Mouse (Mus musculus) C2C12 (cell line): Measurements from ENCODE around the gene Scgb1a1.

Source experiments
- CEBPB ChIP-seq: IDR thresholded peaks from one replicate; pipeline ENCODE4 v1.6.1; 2011; ENCODE audit warnings: low read depth, mild to moderate bottlenecking, control low read depth, moderate library complexity
- CTCF ChIP-seq: IDR thresholded peaks from one replicate; pipeline ENCODE4 v1.5.1; 2011; ENCODE audit not compliant: control insufficient read depth, insufficient read depth, insufficient read length
- MYOD1 ChIP-seq: IDR thresholded peaks from one replicate; pipeline ENCODE4 v1.6.1; 2011; ENCODE audit warnings: low read depth; ENCODE audit not compliant: control insufficient read depth, insufficient read length
- MYOG ChIP-seq: IDR thresholded peaks from one replicate; pipeline ENCODE4 v1.6.1; 2011; ENCODE audit not compliant: control insufficient read depth, insufficient read length; ENCODE audit errors: extremely low read depth

- TF ChIP-seq MYOD1 = peak; percentile 2
- no peak for TF ChIP-seq CEBPB
- TF ChIP-seq CTCF = no peak
- no peak for TF ChIP-seq MYOG
Measured at GRCm38 (mm10) chr19:9106751-9107378, 19.1 kb upstream of the Scgb1a1 start.
